Mouse (Mus musculus): ENCODE measurements at regions not wholly inside any gene's neighbourhood (a gene's known extent, or its start where the extent isn't known, plus 50 kb on each side); places are given as distances from the start of the nearest gene placed in this dataset.
"Not testable (repeated sequence)": the region's sequence is repeated elsewhere in the genome, so short reads cannot be mapped to it uniquely, and the experiment has no call there.

DNA sequence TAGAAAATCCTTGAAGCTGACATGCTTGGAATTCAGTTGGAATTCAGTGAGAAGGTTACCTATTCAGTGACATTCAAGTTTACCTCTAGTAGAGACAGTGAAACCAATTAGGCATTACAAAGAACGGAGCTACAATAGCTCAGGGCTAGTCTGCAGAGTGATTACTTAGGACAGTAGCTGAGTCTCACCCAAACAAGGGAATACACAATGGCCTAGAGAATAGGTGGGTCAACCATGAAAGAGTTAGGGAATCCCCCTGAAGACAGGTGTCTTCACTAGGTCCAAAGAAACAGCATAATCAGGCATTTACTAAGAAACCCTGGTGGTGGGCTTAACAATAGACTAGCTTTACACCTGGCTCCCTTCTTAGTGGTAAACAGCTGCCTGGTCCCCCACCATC is 2053.7 kb downstream of the Hace1 start:
- TF ChIP-seq POLR2A (IDR thresholded peaks at IDR 0.05; ENCODE audit: insufficient read depth, low read length); CTCF (IDR thresholded peaks at IDR 0.05; ENCODE audit: low read depth, low read length); EP300 (IDR thresholded peaks at IDR 0.05; ENCODE audit: insufficient read depth, low read depth, low read length): not testable (repeated sequence)

Data from ES-Bruce4 (cell line).